Mouse (Mus musculus): ENCODE measurements at regions not wholly inside any gene's neighbourhood (a gene's known extent, or its start where the extent isn't known, plus 50 kb on each side); places are given as distances from the start of the nearest gene placed in this dataset.

GRCm38 (mm10) chr7:124861397-124861796, 583.1 kb upstream of the Kdm8 start:
- no peak for DNase-seq (ENCODE audit: low read depth)

GRCm38 (mm10) chr7:124868133-124868603, 576.3 kb upstream of the Kdm8 start:
- no peak for DNase-seq (ENCODE audit: low read depth)

GRCm38 (mm10) chr7:124868621-124869020, 575.9 kb upstream of the Kdm8 start:
- no peak for DNase-seq (ENCODE audit: low read depth)

- DNase-seq (ENCODE audit: low read depth) = no peak
Observed at GRCm38 (mm10) chr7:124880771-124881170, 563.7 kb upstream of the Kdm8 start.

GRCm38 (mm10) chr7:124907233-124907632, 537.2 kb upstream of the Kdm8 start:
- no peak for DNase-seq (ENCODE audit: low read depth)

GRCm38 (mm10) chr7:124907662-124908296, 536.7 kb upstream of the Kdm8 start:
- DNase-seq (ENCODE audit: low read depth) = no peak

GRCm38 (mm10) chr7:124914061-124914460, 530.4 kb upstream of the Kdm8 start:
- DNase-seq (ENCODE audit: low read depth) = no peak

GRCm38 (mm10) chr7:124914479-124914878, 530.0 kb upstream of the Kdm8 start:
- DNase-seq (ENCODE audit: low read depth) = no peak

GRCm38 (mm10) chr7:124914972-124915371, 529.5 kb upstream of the Kdm8 start:
- DNase-seq (ENCODE audit: low read depth) = no peak

- DNase-seq (ENCODE audit: low read depth) = no peak
Observed at GRCm38 (mm10) chr7:124915637-124916036, 528.8 kb upstream of the Kdm8 start.

GRCm38 (mm10) chr7:124917606-124918120, 526.8 kb upstream of the Kdm8 start:
- peak; percentile 9 for DNase-seq (ENCODE audit: low read depth)

- DNase-seq (ENCODE audit: low read depth) = no peak
Observed at GRCm38 (mm10) chr7:124922806-124923205, 521.7 kb upstream of the Kdm8 start.

- no peak for DNase-seq (ENCODE audit: low read depth)
Observed at GRCm38 (mm10) chr7:124933573-124933972, 510.9 kb upstream of the Kdm8 start.

GRCm38 (mm10) chr7:124939357-124939756, 505.1 kb upstream of the Kdm8 start:
- no peak for DNase-seq (ENCODE audit: low read depth)

- no peak for DNase-seq (ENCODE audit: low read depth)
Observed at GRCm38 (mm10) chr7:124941527-124941926, 502.9 kb upstream of the Kdm8 start.

GRCm38 (mm10) chr7:124946424-124946823, 498.1 kb upstream of the Kdm8 start:
- DNase-seq (ENCODE audit: low read depth) = no peak

- DNase-seq (ENCODE audit: low read depth) = peak; percentile 3
Observed at GRCm38 (mm10) chr7:124957329-124957728, 487.1 kb upstream of the Kdm8 start.

- no peak for DNase-seq (ENCODE audit: low read depth)
Observed at GRCm38 (mm10) chr7:124974870-124975488, 469.5 kb upstream of the Kdm8 start.

GRCm38 (mm10) chr7:124989456-124989855, 455.0 kb upstream of the Kdm8 start:
- no peak for DNase-seq (ENCODE audit: low read depth)

GRCm38 (mm10) chr7:124990695-124991094, 453.8 kb upstream of the Kdm8 start:
- DNase-seq (ENCODE audit: low read depth) = no peak

GRCm38 (mm10) chr7:124996538-124996937, 447.9 kb upstream of the Kdm8 start:
- DNase-seq (ENCODE audit: low read depth) = no peak

GRCm38 (mm10) chr7:125000669-125001068, 443.8 kb upstream of the Kdm8 start:
- no peak for DNase-seq (ENCODE audit: low read depth)

- no peak for DNase-seq (ENCODE audit: low read depth)
Observed at GRCm38 (mm10) chr7:125005638-125006037, 438.8 kb upstream of the Kdm8 start.

GRCm38 (mm10) chr7:125019259-125019658, 425.2 kb upstream of the Kdm8 start:
- DNase-seq (ENCODE audit: low read depth) = no peak

All from NIH3T3 (cell line).